Mouse (Mus musculus) hindbrain, embryonic 12.5 days (tissue): Measurements from ENCODE around the gene Galnt15. TPM values are rescaled to one million over a fixed set of nuclear protein-coding genes. Genes with fewer than 3 reads are reported as not detected.

Experiments
- ATAC-seq: fragments of 200-750 bp; cut with Nextera tagmentation; 2 replicates; pipeline ENCODE4 v1.8.0; 2017; ENCODE audit warnings: moderate TSS enrichment; ENCODE audit not compliant: low FRiP score
- H3K27ac ChIP-seq: fragments of 300-500 bp; sonication (generic); 2 replicates; pipeline ENCODE4 v1.5.1; 2016; ENCODE audit warnings: mild to moderate bottlenecking
- H3K27me3 ChIP-seq: fragments of 300-500 bp; sonication (generic); 2 replicates; pipeline ENCODE4 v1.6.1; 2016; ENCODE audit warnings: mild to moderate bottlenecking
- H3K36me3 ChIP-seq: fragments of 300-500 bp; sonication (generic); 2 replicates; pipeline ENCODE4 v1.6.1; 2016; ENCODE audit warnings: mild to moderate bottlenecking
- H3K4me1 ChIP-seq: fragments of 300-500 bp; sonication (generic); 2 replicates; pipeline ENCODE4 v1.6.1; 2016
- H3K4me2 ChIP-seq: fragments of 300-500 bp; sonication (generic); replicated peaks from 2 replicates; pipeline ENCODE4 v1.6.1; 2016; ENCODE audit warnings: mild to moderate bottlenecking
- H3K4me3 ChIP-seq: fragments of 300-500 bp; sonication (generic); 2 replicates; pipeline ENCODE4 v1.5.1; 2016; ENCODE audit warnings: mild to moderate bottlenecking
- H3K9ac ChIP-seq: fragments of 300-500 bp; sonication (generic); 2 replicates; pipeline ENCODE4 v1.6.1; 2016; ENCODE audit warnings: mild to moderate bottlenecking, moderate library complexity
- H3K9me3 ChIP-seq: fragments of 300-500 bp; sonication (generic); replicated peaks from 2 replicates; pipeline ENCODE4 v1.6.1; 2016; ENCODE audit warnings: mild to moderate bottlenecking
- WGBS: fragments of 180-500 bp; shearing (Covaris S2); methylation state at CpG from one replicate; pipeline ENCODE4 v1.1.7; 2016; 5-methylcytosine and 5-hydroxymethylcytosine counted together
- polyA plus RNA-seq: library from polyadenylated mRNA; unstranded; fragments of >200 nt; fragmentation: Nextera tagmentation; extraction: Ambion mirVana; gene quantifications from 2 replicates; pipeline ENCODE4 v1.2.1, GENCODE M21; 2016

Gene Galnt15
- polyA plus RNA-seq, result 0.12 and 0.14 TPM in 2 replicates

GRCm38 (mm10) chr14:32028681-32029091, at the start of gene Galnt15:
Galnt15 (plus strand) TSS chr14:32028989.
- 0 out of 2 replicates have a peak, but pooled peaks cover 9% of the 10 kb centered on the region for H3K27me3 ChIP-seq
- ATAC-seq, result no peak
- WGBS, result 14% methylated on average over 9 of the region's 9 CpGs
- H3K4me2 ChIP-seq, result peak within 1 kb of the TSS; percentile 30
- no peaks in the 10 kb centered on the region for H3K36me3 ChIP-seq
- no peak within 1 kb of the TSS for H3K4me3 ChIP-seq
- peaks cover 21% of the 10 kb centered on the region for H3K4me1 ChIP-seq
- no peaks in the 10 kb centered on the region for H3K9me3 ChIP-seq
- H3K9ac ChIP-seq, result no peak within 1 kb of the TSS
- no peak within 1 kb of the TSS for H3K27ac ChIP-seq

GRCm38 (mm10) chr14:31994021-31994420, 34.8 kb upstream of the Galnt15 start:
- ATAC-seq, result no peak
- WGBS, result 65% methylated on average over 8 of the region's 8 CpGs
- H3K27ac ChIP-seq, result no peak overlapping the region
- H3K4me2 ChIP-seq, result no peak overlapping the region
- no peak overlapping the region for H3K4me3 ChIP-seq
- no peaks in the 10 kb centered on the region for H3K27me3 ChIP-seq
- H3K9ac ChIP-seq, result no peak overlapping the region
- H3K9me3 ChIP-seq, result no peaks in the 10 kb centered on the region
- no peaks in the 10 kb centered on the region for H3K4me1 ChIP-seq
- no peaks in the 10 kb centered on the region for H3K36me3 ChIP-seq

- Histone ChIP-seq H3K4me3 (no peak overlapping the region), H3K9me3 (no peaks in the 10 kb centered on the region), H3K27me3 (no peaks in the 10 kb centered on the region), H3K27ac (no peak overlapping the region), H3K36me3 (no peaks in the 10 kb centered on the region), H3K4me1 (peaks cover 5% of the 10 kb centered on the region; the same call in 1 of the 2 replicates), H3K9ac (no peak overlapping the region), H3K4me2 (no peak overlapping the region)
- ATAC-seq, result no peak
- 83% methylated on average over 7 of the region's 7 CpGs for WGBS
Measured at GRCm38 (mm10) chr14:32000941-32001340, 27.8 kb upstream of the Galnt15 start.

GRCm38 (mm10) chr14:32002502-32003338, 26.1 kb upstream of the Galnt15 start:
- no peak overlapping the region for H3K4me2 ChIP-seq
- no peaks in the 10 kb centered on the region for H3K9me3 ChIP-seq
- no peak for ATAC-seq
- H3K27ac ChIP-seq, result no peak overlapping the region
- no peak overlapping the region for H3K9ac ChIP-seq
- no peaks in the 10 kb centered on the region for H3K36me3 ChIP-seq
- 78% methylated on average over 15 of the region's 15 CpGs for WGBS
- no peak overlapping the region for H3K4me3 ChIP-seq
- H3K27me3 ChIP-seq, result no peaks in the 10 kb centered on the region
- H3K4me1 ChIP-seq, result peaks cover 5% of the 10 kb centered on the region; the same call in 1 of the 2 replicates

DNA sequence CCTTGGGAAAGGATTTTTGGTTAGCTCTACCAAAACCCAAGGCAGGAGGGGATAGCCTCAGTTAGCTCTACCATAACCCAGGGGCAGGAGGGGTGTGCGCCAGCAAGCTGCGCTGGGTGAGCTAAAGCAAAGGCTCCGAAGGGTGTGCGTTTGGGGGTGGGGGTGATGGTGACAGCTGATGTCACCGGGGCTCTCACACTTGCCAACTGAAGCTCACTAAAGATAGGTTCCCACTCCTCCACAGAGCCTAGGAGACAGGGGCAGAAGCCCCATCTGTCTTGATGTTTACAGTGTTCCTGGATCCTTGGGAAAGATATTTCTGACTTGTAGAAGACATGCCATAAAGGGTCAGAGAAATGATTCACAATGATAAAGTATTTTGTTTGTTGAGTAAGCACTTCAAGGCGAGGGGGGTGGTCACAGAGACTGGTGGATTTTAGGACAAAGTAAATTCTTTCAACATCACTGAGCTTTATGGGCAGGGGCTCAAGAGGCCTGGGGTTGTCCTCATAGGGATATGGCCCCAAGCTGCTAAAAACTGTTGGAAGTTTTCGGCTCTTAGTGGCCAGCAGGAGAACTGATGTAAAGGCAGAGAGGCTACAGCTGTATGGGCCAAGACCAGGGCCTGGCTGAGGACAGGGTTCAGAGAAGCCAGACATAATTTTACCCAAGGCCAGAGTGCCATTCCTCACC, 24.7 kb upstream of the Galnt15 start:
- no peak for ATAC-seq
- 77% methylated on average over 7 of the region's 7 CpGs for WGBS
- no peak overlapping the region for H3K4me3 ChIP-seq
- H3K36me3 ChIP-seq, result no peaks in the 10 kb centered on the region
- peaks cover 5% of the 10 kb centered on the region; the same call in 1 of the 2 replicates for H3K4me1 ChIP-seq
- H3K9ac ChIP-seq, result no peak overlapping the region
- H3K9me3 ChIP-seq, result no peaks in the 10 kb centered on the region
- H3K27me3 ChIP-seq, result no peaks in the 10 kb centered on the region
- H3K4me2 ChIP-seq, result no peak overlapping the region
- H3K27ac ChIP-seq, result no peak overlapping the region

DNA sequence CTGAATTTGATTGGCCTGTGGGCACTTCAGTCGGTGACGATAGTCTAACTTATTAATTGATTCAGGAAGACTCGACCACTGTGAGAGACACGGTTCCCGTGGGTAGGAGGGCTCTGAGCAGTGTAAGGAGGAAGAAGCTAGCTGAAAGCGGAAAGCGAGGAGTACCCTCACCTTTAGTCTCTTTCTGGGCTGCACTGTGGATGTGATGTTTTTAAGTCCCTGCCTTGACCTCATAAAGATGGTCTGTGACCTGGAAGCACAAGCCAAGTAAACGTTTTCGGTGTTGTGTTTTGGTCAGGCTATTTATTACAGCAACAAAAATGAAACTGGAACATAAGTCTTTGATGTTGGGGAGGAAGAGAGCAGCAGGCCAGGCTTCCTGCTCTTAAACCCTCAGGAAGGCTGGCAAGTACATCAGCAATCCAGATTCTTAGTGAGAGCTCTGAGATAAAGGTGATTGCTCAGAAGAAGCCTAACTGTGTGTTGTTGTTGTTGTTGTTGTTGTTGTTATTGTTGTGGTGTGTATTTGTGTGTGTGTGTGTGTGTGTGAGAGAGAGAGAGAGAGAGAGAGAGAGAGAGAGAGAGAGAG, 23.0 kb upstream of the Galnt15 start:
- Histone ChIP-seq H3K4me3 (no peak overlapping the region), H3K36me3 (no peaks in the 10 kb centered on the region), H3K9me3 (no peaks in the 10 kb centered on the region), H3K4me2 (no peak overlapping the region), H3K27me3 (no peaks in the 10 kb centered on the region), H3K27ac (no peak overlapping the region), H3K4me1 (peaks cover 5% of the 10 kb centered on the region; the same call in 1 of the 2 replicates), H3K9ac (no peak overlapping the region)
- ATAC-seq, result no peak
- WGBS, result 86% methylated on average over 9 of the region's 9 CpGs

GRCm38 (mm10) chr14:32007654-32008335, 21.0 kb upstream of the Galnt15 start:
- Histone ChIP-seq H3K36me3 (no peaks in the 10 kb centered on the region), H3K9ac (no peak overlapping the region), H3K9me3 (no peaks in the 10 kb centered on the region), H3K4me1 (peaks cover 1% of the 10 kb centered on the region; the same call in 1 of the 2 replicates), H3K4me2 (no peak overlapping the region), H3K27ac (no peak overlapping the region), H3K27me3 (no peaks in the 10 kb centered on the region), H3K4me3 (no peak overlapping the region)
- 95% methylated on average over 4 of the region's 4 CpGs for WGBS
- no peak for ATAC-seq

GRCm38 (mm10) chr14:32009715-32010114, 19.1 kb upstream of the Galnt15 start:
- 88% methylated on average over 2 of the region's 2 CpGs for WGBS

DNA sequence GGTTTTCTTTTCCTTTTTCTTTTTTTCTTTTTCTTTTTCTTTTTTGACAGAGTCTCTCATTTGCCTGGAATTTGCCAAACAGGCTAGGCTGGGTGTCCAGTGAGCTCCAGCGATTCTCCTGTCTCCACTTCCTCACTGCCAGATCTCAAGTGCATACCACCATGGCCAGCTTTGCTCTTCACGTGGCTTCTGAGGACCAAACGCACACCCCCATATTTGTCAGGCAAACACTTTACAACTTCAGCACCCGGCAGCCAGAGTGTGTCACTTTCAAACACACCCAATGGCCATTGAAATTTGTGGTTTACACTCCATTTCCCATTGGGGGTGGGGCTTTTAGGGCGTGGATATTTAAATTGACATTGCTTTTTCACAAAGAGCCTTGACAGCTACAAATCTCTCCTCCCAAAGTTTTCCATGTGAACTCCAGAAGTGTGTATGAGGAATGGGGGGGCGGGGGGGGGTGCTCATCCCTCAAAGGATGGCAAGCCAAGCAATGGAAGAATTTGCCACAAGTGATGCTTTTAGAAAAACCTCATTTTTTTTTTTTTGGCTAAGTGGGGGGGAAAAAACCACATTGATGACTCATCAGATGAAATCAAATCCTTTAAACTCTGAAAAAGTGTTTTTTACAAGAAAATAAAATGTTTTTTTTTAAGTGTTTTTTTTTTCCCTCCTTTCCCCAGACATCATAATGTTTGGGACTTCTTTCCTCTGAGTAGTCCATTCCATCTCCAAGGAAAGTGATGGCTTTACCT, 17.1 kb upstream of the Galnt15 start:
- ATAC-seq, result no peak
- Histone ChIP-seq H3K36me3 (no peaks in the 10 kb centered on the region), H3K9me3 (no peaks in the 10 kb centered on the region), H3K27me3 (no peaks in the 10 kb centered on the region), H3K27ac (no peak overlapping the region), H3K9ac (no peak overlapping the region), H3K4me3 (no peak overlapping the region), H3K4me2 (no peak overlapping the region), H3K4me1 (peaks cover 4% of the 10 kb centered on the region)
- 75% methylated on average over 6 of the region's 6 CpGs for WGBS

More at GRCm38 (mm10) chr14:32009715-32010114, 19.1 kb upstream of the Galnt15 start:
- Histone ChIP-seq H3K4me1 (no peaks in the 10 kb centered on the region), H3K27ac (no peak overlapping the region), H3K9me3 (no peaks in the 10 kb centered on the region), H3K36me3 (no peaks in the 10 kb centered on the region), H3K27me3 (no peaks in the 10 kb centered on the region), H3K4me3 (no peak overlapping the region), H3K9ac (no peak overlapping the region), H3K4me2 (no peak overlapping the region)
- no peak for ATAC-seq

- no peak for ATAC-seq
- WGBS, result 91% methylated on average over 7 of the region's 7 CpGs
- Histone ChIP-seq H3K9ac (no peak overlapping the region), H3K36me3 (no peaks in the 10 kb centered on the region), H3K4me3 (no peak overlapping the region), H3K4me2 (no peak overlapping the region), H3K9me3 (no peaks in the 10 kb centered on the region), H3K4me1 (peaks cover 12% of the 10 kb centered on the region), H3K27me3 (no peaks in the 10 kb centered on the region), H3K27ac (no peak overlapping the region)
Measured at GRCm38 (mm10) chr14:32015131-32015770, 13.5 kb upstream of the Galnt15 start.

GRCm38 (mm10) chr14:32016466-32016865, 12.3 kb upstream of the Galnt15 start:
- Histone ChIP-seq H3K9ac (no peak overlapping the region), H3K4me2 (peak overlapping the region; percentile 21; the same call in 1 of the 2 replicates)

More at GRCm38 (mm10) chr14:32016466-32016865, 12.3 kb upstream of the Galnt15 start:
- peaks cover 12% of the 10 kb centered on the region for H3K4me1 ChIP-seq
- H3K9me3 ChIP-seq, result no peaks in the 10 kb centered on the region
- WGBS, result 85% methylated on average over 3 of the region's 3 CpGs
- H3K27ac ChIP-seq, result peak overlapping the region; percentile 79
- no peak overlapping the region for H3K4me3 ChIP-seq
- no peaks in the 10 kb centered on the region for H3K27me3 ChIP-seq
- no peak for ATAC-seq
- H3K36me3 ChIP-seq, result no peaks in the 10 kb centered on the region
